Mouse (Mus musculus) kidney, postnatal 14 days (tissue): ENCODE measurements around the gene Ldah.

Experiments
- DNase-seq: peaks from one replicate; pipeline ENCODE4 v3.0.0; 2022; ENCODE audit warnings: mixed read lengths

The Ldah gene

DNA sequence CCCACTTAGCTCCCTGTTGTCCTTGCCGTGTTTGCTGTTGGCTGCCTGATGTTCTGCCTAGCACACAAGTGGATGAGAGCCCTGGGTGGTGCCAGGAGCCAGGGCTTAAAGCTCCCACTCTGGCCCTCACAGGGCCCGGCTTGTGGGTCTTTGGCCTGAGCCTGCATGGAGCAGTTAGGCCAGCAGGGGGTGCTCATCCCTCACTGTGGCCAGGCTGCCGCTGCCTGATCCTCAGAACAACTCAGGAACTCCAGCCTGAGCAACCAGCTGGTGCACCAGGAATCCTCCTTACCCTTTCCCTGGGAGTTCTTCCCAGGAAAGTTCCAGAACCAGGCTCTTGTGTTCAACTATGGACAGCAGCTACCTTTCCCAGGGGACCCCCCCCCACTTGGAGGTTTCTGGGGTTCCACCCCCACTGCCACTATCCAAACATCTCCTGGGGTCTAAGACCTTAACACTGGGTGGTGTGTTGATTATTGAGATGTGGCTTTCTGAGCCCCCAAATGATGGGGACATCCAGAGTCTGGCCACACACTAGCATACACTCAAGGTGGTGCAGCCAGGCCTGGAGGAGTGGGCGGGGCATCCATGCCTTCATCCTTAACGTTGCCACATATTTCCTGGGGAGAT is 112.3 kb downstream of the Ldah start:
- DNase-seq = peak; percentile 87

DNA sequence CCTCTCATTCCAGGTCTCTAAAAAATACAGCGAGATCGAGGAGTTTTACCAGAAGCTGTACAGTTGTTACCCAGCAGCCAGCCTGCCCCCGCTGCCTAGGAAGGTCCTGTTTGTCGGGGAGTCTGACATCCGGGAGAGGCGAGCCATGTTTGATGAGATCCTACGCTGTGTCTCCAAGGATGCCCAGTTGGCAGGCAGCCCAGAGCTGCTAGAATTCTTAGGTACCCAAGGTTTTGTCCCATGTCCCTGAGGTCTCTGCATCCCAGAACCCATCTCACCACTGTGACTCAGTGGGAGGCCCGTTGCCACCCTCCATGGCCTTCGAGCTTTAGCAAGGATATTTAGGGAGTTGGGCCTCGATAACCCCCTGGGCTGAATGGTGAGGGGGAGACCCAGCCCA is 113.6 kb downstream of the Ldah start:
- DNase-seq = no peak

DNA sequence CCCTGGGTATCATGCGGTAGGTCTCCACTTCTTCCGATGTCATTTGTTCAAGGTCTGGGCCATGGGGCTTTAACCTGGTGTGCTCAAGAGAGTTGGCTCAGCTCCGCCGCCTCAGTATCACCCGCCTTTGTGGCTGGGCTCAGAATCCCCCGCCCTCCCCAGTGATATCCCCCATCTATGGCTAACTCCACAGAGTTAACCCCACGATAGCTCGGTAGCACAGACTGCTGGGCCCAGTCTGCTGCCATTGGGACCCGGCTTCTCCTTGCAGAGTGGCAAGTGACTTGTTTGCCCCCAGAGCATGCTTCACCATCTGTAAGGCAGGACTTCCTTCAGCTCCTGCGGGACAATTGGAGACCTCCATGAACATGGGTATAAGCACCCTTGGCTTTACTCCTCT is 116.2 kb downstream of the Ldah start:
- DNase-seq = no peak

DNA sequence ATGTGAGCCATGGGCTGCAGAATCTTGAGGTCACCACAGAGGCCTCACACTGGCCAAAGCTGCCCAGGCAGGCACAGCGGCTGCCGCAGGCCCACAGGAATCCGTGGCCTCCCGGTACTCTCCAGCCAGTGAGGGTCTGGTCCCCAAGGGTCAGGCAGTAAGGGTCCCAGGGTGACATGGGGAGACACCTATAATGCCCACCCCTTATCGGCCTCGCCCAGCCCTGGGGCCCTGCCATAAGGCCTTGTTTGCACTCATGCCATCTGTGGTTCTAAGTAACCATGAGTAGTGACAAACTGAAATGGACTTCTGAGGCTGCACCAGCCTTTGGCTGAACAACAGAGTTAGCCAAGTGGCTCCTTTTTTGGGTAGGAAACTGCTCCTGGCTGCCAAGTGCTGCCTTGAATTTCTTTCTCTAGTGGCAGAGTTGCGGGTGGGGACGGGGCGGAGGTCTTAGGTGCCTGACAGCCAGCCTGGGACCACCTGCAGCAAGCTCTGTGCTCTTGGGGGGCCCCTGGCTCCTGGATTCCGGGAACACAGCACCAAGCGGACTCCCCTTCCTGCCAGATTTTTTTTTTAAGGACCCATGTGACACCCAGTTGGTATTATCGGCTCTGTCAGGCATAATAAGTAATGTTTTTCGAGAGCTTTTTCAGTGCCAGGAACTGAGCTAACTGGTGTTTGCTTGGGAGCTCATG is 117.5 kb downstream of the Ldah start:
- no peak for DNase-seq

DNA sequence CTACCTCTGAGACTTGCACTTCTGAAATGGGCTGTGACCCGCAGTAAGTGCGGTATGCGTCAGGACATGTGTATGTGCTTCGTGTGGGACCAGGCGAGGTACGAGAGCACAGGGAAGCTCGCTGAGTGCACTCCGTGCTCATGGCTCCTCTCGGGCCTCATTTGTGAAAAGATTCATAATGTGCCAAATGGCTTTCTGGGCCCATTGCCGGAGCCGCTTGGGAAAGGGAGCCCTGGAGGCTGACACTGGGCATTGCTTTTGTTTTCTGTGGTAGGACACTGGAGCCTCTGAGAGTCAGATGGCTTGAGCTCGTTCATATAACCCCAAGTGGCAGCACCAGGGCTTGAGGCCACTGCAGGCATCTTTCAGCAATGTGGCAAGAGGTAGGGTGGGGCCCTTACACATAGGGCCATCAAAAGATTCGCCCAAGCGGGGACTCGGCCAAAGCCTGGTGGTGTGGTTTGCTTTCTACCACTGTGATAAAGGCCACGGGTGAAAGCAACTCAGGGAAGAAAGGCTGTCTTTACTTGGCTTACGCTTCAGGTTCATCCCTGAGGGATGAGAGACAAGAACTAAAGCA is 118.1 kb downstream of the Ldah start:
- DNase-seq = no peak

DNA sequence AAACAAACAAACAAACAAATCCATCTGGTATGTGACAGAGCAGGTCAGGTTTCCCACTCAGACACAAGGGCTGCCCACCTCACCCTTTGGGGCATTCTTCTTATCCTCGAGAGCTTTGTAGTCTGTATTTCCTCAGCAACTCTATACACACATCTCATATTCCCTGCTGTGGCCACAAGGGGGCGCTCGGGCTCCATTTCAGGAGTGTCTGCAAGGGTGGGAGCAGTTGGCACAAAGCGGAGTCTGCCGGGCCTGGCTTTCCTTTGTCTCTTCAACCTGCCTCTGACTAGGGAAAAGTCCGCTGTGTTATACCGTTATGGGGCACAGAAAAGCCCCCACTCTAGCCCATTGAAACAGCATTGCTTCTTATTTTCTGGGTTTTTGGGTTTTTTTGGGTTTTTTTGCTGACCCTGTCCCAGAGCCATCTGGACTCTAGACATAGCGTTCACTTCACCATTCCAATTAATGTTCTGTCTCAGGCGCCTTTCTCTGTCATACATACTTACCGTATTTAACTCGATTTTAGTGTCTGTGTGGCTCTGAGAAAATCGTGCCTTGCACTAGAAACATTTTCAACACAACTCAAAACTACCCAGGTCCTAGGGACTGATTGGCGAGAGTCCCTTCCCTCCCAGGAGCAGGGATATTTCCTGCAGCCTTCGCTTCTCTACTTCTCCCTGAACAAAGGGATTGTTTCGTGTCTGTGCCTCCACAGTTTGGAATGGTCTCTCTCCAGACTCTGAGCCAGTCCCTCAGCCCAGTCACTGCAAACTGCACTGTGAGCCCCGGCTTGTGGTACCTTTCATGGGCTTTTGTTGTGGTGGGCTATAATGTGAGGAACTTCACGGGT is 119.1 kb downstream of the Ldah start:
- DNase-seq = peak; percentile 94

DNA sequence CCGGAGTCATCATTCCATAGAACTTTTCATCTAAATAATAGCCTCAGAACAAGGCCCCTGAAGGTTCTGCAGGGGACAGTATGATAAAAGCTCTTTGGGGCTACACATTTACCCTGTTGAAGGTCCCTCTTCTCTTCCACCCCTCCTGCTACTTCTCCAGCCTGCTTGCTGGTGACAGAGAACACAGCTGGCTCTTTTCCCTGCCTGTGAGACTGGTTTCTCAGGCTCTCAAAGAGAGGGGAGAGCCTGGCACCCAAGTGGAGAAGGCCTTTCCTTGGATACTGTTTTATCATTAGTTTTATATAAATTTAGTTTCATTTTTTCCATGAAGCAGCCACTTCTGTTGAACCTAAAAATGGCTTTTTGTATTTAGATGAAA is 119.8 kb downstream of the Ldah start:
- no peak for DNase-seq

DNA sequence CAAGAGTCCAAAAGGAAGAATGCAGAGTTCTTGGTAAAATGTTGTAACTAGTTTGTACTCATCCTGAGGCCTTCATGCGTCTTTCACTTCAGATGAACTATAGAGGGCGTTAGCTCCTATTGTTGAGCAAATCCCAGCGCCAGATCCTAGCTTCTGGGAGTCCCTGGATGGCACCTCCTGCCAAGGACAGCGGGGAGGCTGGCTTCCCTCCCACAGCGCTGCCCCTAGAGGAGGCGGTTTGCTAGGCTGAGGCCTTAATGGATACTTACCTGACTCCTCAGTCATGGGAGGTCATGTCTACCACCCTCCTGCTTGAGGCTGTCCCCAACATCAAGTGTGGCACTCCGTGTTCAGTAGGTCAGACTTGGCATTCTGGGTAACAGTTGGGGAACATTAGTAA is 121.3 kb downstream of the Ldah start:
- DNase-seq = no peak

DNA sequence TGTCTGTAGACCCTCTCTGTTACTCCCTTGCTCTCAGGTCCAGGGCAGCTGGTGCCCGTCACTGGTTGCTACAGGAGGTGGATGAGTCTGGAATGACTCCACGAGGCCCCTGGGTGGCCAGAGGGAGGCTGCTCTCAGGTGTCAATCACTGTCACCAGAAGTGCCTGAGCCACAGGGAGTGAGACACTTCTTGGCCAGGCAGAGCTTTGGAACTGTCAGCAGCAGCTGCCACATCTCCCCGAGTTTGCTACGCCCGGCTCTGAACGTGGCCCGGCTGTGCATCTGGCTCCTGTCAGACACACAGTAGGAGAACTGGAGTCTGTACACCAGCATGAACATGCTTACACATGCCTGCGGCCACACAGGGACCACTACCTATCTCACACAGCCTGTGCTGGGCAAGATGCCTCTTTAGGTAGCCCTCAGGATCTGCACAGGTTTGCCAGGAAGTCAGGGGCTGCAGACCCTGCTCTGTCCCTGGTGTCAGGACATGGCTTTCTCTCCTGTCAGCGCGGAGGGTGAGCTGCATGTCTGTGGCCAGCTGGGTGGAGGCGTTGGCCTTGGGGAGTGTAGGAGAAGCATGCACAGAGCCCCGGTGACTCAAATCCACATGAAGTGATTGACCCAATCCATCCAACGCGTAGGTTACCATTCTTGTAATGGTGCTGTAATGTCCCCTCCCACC is 123.7 kb downstream of the Ldah start:
- peak; percentile 34 for DNase-seq

DNA sequence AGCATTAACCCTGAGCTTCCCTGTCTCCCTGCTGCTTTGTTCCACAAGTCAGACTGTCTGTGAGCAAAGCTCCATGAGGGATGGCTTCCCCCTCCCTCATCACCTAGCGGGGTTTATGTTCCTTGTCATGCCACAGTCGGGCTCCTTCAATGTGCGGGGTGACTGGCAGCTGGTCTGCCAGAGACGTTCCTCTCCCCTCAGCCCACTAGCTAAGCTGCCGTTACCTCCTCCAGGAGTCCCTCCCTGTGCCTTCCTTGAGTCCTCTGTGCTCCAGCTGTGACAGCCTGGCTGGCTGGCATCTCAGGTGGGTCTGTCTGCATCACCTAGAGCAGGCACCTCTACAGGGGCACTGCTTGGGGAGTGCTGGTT is 124.3 kb downstream of the Ldah start:
- no peak for DNase-seq

DNA sequence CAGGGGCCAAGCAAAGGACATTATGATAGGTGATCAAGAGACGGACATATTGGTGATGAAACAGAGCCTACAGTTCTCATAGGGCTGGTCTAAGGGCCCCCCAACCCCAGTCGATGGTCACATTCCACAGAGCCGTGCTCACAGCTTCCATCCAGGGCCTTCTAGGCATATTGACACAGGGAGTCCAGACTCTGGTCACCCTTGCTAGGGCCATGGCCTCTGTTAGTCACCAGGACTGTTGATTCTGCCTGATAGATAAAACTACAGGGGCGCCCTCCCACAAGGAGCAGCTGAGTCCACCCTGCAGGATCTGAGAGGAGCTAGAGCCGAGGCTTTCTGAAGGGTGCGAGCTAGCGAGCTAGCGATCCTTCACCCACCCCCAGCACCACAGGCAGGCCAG is 125.7 kb downstream of the Ldah start:
- no peak for DNase-seq

DNA sequence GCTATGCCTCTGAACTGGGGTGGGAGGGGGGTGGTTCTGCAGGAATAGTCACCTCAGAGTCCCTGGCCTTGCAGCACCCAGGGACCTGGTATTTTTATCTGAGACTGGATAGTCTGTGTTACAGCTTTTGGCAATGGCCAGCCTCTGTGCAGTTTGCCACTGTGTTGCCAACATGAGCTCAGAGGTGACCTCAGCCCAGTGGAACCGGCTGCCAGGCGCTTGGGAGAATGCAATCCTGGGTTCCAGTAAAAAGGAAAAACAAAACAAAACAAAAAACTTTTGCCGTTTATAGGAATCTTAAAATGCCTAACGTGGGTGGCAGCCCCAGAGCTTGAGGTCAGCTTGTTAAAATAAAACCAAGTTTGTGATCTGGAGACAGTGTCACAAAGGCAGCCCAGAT is 126.4 kb downstream of the Ldah start:
- DNase-seq = peak; percentile 41
